Mouse (Mus musculus) midbrain, embryonic 13.5 days (tissue): ENCODE results near the gene Nfia. TPM values are rescaled to one million over a fixed set of nuclear protein-coding genes. Genes with fewer than 3 reads are reported as not detected.

Source experiments
- ATAC-seq: fragments of 200-750 bp; cut with Nextera tagmentation; 2 replicates; pipeline ENCODE4 v1.8.0; 2017; ENCODE audit warnings: mild to moderate bottlenecking, moderate TSS enrichment, moderate library complexity
- H3K27ac ChIP-seq: fragments of 300-500 bp; sonication (generic); 2 replicates; pipeline ENCODE4 v1.5.1; 2015; ENCODE audit warnings: inconsistent platforms, mild to moderate bottlenecking, moderate library complexity
- H3K27me3 ChIP-seq: fragments of 300-500 bp; sonication (generic); 2 replicates; pipeline ENCODE4 v1.6.1; 2015; ENCODE audit warnings: mild to moderate bottlenecking, inconsistent platforms
- H3K36me3 ChIP-seq: fragments of 300-500 bp; sonication (generic); 2 replicates; pipeline ENCODE4 v1.6.1; 2015; ENCODE audit warnings: mild to moderate bottlenecking, inconsistent platforms
- H3K4me1 ChIP-seq: fragments of 300-500 bp; sonication (generic); replicated peaks from 2 replicates; pipeline ENCODE4 v1.6.1; 2015; ENCODE audit warnings: inconsistent platforms
- H3K4me2 ChIP-seq: fragments of 300-500 bp; sonication (generic); replicated peaks from 2 replicates; pipeline ENCODE4 v1.6.1; 2015; ENCODE audit warnings: moderate library complexity, mild to moderate bottlenecking, inconsistent platforms
- H3K4me3 ChIP-seq: fragments of 300-500 bp; sonication (generic); replicated peaks from 2 replicates; pipeline ENCODE4 v1.5.1; 2015; ENCODE audit warnings: mild to moderate bottlenecking, inconsistent platforms
- H3K9ac ChIP-seq: fragments of 300-500 bp; sonication (generic); replicated peaks from 2 replicates; pipeline ENCODE4 v1.6.1; 2015; ENCODE audit warnings: mild to moderate bottlenecking, inconsistent platforms
- H3K9me3 ChIP-seq: fragments of 300-500 bp; sonication (generic); 2 replicates; pipeline ENCODE4 v1.6.1; 2016; ENCODE audit warnings: mild to moderate bottlenecking, inconsistent platforms
- WGBS: fragments of 180-500 bp; shearing (Covaris S2); methylation state at CpG from one replicate; pipeline ENCODE4 v1.1.7; 2015; 5-methylcytosine and 5-hydroxymethylcytosine counted together
- polyA plus RNA-seq: library from polyadenylated mRNA; unstranded; fragments of >200 nt; fragmentation: Nextera tagmentation; extraction: Ambion mirVana; gene quantifications from 2 replicates; pipeline ENCODE4 v1.2.1, GENCODE M21; 2015

The Nfia gene
- polyA plus RNA-seq, 1 experiment from 2014 or later = 36.2 TPM

DNA sequence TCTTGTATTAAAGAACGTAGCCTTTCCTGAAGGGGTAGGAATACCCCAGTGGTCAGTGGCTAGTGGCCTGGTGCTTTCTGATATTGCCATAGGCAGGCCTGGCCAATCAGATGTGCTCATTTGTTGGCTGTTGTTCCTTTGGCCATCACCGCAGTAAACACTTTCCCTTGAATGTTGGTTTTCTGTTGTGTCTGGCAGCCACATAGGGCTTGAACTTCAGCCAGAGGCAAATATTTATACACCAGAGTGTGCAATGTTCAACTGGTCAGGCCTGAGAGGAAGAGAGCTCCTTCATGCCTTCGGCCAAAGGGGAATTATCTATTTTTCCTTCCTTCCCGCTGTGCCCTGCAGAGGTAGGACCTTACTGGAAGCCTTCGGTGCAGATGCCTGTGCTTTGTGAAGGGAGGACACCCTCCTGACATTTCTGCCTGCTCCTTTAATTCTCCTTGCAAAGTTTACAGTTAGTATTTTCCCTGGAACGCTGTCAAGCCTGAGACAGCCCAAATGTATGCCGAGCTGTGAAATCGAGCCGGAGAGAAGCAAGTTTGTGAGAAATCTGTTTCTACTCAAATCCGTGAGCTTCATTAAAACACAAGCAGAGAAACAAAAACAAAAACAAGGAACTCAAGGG, 95.9 kb downstream of the Nfia start:
- H3K4me3 ChIP-seq = no peak overlapping the region
- no peak overlapping the region for H3K9ac ChIP-seq
- 82% methylated on average over 10 of the region's 10 CpGs for WGBS
- no peaks in the 10 kb centered on the region for H3K9me3 ChIP-seq
- H3K27me3 ChIP-seq = no peaks in the 10 kb centered on the region
- peaks cover 60% of the 10 kb centered on the region for H3K4me1 ChIP-seq
- H3K36me3 ChIP-seq = no peaks in the 10 kb centered on the region
- ATAC-seq = no peak
- H3K4me2 ChIP-seq = peak overlapping the region; percentile 28
- H3K27ac ChIP-seq = peak overlapping the region; percentile 73

DNA sequence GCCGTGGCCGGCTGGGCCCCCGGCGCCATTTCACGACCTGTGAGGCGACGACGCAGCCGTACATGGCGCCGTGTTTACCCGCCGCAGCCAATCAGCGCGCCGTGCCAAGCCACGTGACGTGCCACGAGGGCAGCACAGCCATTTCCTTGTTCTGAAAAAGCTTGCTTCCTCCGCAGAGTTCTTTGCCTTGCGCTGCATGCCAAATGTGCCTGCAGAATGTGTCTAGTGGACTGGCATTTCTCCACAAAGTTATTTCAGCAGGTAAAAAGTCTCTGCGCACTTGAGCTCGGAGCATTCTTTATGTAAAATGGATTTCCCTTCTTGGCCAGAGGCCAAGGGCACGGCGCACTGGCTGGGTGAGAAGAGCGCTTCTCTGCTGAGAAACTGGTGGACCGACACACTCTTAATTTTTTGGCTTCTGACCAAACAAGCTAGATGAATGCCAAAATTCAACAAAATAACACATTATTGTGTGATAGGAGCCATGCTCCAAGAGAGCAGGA, 96.5 kb downstream of the Nfia start:
- no peaks in the 10 kb centered on the region for H3K36me3 ChIP-seq
- ATAC-seq = peak; percentile 77
- no peaks in the 10 kb centered on the region for H3K27me3 ChIP-seq
- H3K4me1 ChIP-seq = peaks cover 61% of the 10 kb centered on the region
- no peak overlapping the region for H3K9ac ChIP-seq
- peak overlapping the region; percentile 73 for H3K27ac ChIP-seq
- H3K9me3 ChIP-seq = no peaks in the 10 kb centered on the region
- peak overlapping the region; percentile 22 for H3K4me3 ChIP-seq
- H3K4me2 ChIP-seq = peak overlapping the region; percentile 28
- 71% methylated on average over 27 of the region's 27 CpGs for WGBS

DNA sequence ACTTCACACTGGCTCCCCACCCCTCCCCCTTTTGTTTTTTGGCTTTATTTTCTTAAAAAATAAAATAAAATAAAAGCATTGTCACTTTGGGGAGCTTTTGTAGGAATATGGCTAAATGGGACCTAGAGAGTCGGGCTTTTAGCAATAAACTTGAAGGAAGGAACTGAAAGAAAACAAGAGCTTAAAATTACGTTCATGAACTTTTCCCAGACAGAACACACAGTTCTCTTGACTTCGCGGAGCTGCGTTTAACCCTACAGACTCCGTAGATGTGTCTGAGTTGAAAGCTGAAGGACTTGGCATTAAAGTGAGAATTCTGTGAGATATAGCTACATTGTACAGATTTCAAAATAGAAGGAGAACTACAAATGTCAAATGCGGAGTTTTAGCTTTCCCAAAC, 96.9 kb downstream of the Nfia start:
- 65% methylated on average over 7 of the region's 7 CpGs for WGBS
- H3K9me3 ChIP-seq = no peaks in the 10 kb centered on the region
- peaks cover 66% of the 10 kb centered on the region for H3K4me1 ChIP-seq
- no peak for ATAC-seq
- peak overlapping the region; percentile 73 for H3K27ac ChIP-seq
- H3K4me2 ChIP-seq = peak overlapping the region; percentile 28
- no peak overlapping the region for H3K9ac ChIP-seq
- no peaks in the 10 kb centered on the region for H3K27me3 ChIP-seq
- no peaks in the 10 kb centered on the region for H3K36me3 ChIP-seq
- no peak overlapping the region for H3K4me3 ChIP-seq

DNA sequence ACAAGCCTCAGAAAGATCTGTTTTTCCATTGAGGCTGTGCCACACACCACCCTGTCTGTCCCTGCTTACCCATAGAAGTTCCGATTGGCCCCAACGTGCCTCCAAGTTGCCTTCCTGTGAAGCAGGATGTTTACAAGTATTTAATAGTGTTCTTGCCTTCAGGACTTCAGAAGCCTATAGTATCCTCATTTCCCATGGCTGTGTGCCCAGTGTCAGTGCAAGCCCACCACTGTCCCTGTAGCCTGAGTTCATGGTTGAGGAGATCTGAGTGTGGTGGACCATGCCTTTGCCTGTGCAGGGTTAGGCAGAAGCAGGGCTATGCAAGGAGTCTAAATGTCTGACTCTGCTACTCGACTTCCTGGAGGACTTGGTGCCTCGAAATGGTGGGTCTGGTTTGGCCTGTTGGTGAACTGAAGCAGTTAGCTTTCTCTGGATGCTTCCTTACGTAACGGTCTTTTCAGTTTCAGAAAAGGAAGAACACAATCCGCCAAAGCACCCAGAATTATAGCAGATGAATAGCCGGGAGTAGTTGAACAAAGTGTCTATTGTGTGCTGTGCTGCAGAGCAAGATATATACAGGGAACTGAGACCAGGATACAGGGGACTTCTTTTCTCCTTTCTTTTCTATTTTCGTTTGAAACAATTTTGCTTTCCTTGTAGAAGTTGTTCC, 99.4 kb downstream of the Nfia start:
- Histone ChIP-seq H3K27ac (0 out of 2 replicates have a peak overlapping the region, but pooled peaks have one; percentile 40), H3K27me3 (no peaks in the 10 kb centered on the region), H3K4me2 (no peak overlapping the region), H3K9ac (no peak overlapping the region), H3K36me3 (no peaks in the 10 kb centered on the region), H3K9me3 (no peaks in the 10 kb centered on the region), H3K4me1 (peaks cover 58% of the 10 kb centered on the region), H3K4me3 (no peak overlapping the region)
- no peak; the same call in 1 of the 2 replicates for ATAC-seq
- WGBS = 45% methylated on average over 9 of the region's 9 CpGs

DNA sequence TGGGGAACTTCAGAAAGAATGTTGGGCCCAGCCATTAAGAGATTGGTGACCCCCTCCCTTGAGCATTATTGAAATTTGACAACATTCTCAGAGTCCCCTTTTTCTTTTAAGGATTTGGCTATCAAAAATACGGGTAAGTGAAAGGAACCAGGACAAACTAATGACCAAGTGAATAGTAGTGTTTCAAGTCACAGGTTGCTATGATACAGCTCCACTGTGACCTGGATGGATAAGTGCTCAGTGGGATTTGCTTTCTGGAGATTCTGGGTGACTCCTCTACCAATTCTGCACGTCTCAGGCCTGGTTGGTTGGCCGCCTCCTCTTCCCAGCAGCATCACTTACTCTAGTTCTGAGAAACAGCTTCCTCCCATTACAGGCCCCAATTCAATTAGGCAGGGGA, 102.4 kb downstream of the Nfia start:
- H3K36me3 ChIP-seq = no peaks in the 10 kb centered on the region
- H3K9me3 ChIP-seq = no peaks in the 10 kb centered on the region
- no peak overlapping the region for H3K9ac ChIP-seq
- peaks cover 46% of the 10 kb centered on the region for H3K4me1 ChIP-seq
- 25% methylated on average over 3 of the region's 3 CpGs for WGBS
- H3K4me2 ChIP-seq = no peak overlapping the region
- H3K4me3 ChIP-seq = no peak overlapping the region
- peak; percentile 68; the same call in 1 of the 2 replicates for ATAC-seq
- H3K27me3 ChIP-seq = no peaks in the 10 kb centered on the region
- H3K27ac ChIP-seq = no peak overlapping the region

DNA sequence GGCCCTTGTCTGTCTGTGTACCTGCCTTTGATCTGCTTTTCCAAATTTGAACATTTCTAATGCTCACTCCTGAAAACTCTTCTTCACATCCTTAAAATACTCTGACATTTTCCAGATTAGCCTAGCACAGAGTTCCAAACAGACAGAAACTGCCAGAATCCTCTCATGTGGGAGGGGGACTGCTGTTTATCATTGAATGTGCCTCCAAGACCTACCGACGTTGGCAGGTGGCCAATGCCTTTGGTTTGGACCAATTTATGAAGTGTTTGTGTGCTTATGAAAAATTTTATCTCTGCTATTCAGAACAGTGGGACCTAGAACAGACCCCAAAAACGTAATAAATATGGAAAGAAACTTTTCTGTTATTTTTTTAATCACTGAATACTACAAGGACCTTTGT, 103.4 kb downstream of the Nfia start:
- Histone ChIP-seq H3K4me2 (no peak overlapping the region), H3K27ac (no peak overlapping the region), H3K9me3 (no peaks in the 10 kb centered on the region), H3K27me3 (no peaks in the 10 kb centered on the region), H3K36me3 (no peaks in the 10 kb centered on the region), H3K4me1 (peaks cover 50% of the 10 kb centered on the region), H3K9ac (no peak overlapping the region), H3K4me3 (no peak overlapping the region)
- WGBS = 74% methylated on average over 3 of the region's 3 CpGs
- no peak for ATAC-seq

DNA sequence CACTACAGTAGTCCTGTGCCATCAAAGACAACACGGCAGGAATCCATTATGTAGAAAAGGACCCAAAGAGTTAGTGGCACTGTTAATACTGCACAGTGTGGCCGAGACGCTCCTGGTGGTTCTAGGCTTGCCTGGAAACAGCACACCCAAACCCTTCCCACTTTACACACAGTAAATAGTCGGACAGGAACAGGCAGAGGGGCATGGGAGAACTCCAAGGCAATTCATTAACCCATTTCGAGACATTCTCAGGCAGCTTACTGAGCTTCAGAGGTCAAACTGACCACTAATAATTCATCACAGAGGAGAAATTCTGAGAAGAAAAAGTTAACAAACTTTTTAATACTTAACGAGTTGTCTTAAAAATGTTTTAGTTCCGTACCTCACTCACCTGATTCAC, 107.2 kb downstream of the Nfia start:
- 80% methylated on average over 7 of the region's 7 CpGs for WGBS
- no peaks in the 10 kb centered on the region for H3K27me3 ChIP-seq

DNA sequence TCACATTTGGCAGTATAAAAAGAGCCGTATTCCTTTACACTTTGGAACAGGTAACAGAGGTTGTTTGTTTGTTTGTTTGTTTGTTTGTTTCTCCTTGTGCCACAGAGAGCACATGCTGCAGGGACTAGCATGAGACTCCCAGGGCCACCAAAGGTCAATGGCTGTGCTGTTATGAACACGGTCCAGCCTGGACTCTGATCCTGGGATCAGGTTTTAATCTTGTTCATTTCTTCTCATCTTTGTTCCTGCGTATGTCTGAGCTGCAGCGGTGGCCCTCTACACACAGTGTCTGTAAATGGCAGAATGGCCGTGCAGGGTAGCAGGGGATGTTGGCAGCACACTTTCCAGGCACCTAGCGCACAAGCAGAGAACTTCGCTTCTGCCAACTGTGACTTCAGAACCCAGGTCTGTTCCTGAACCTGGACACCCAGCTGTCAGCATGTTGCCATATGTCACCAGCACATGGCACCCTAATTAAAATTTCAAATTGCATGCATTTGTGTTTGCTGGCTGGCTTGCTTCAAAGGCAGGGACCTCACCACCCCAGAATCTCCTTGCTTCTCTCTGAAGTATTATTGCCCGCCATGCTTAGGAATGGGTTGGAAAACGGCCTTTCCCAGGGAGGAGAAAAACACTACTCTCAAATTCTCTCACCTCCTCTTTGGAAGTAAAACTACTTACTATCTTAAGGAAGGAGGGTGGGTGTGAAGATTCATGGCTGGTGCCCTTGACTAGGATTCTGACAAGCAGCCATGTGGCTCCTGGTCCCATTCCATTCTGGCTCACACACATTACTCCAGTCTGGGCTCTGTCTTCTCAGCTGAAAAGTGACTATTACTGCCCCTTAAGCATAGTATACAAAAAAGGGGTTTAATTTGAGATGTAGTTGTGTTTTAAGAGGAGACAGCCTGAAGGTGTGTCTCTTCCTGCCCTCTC, 107.9 kb downstream of the Nfia start:
- 57% methylated on average over 9 of the region's 9 CpGs for WGBS
- Histone ChIP-seq H3K4me1 (peaks cover 16% of the 10 kb centered on the region), H3K9me3 (no peaks in the 10 kb centered on the region), H3K27ac (peak overlapping the region; percentile 7; the same call in 1 of the 2 replicates), H3K9ac (no peak overlapping the region), H3K4me2 (no peak overlapping the region), H3K36me3 (no peaks in the 10 kb centered on the region), H3K27me3 (no peaks in the 10 kb centered on the region), H3K4me3 (no peak overlapping the region)
- 0 out of 2 replicates have a peak, but pooled peaks have one; percentile 58 for ATAC-seq

More for the DNA sequence above, 107.2 kb downstream of the Nfia start:
- Histone ChIP-seq H3K9ac (no peak overlapping the region), H3K4me3 (no peak overlapping the region), H3K9me3 (no peaks in the 10 kb centered on the region), H3K27ac (no peak overlapping the region), H3K4me2 (no peak overlapping the region), H3K36me3 (no peaks in the 10 kb centered on the region), H3K4me1 (peaks cover 21% of the 10 kb centered on the region)
- no peak for ATAC-seq

DNA sequence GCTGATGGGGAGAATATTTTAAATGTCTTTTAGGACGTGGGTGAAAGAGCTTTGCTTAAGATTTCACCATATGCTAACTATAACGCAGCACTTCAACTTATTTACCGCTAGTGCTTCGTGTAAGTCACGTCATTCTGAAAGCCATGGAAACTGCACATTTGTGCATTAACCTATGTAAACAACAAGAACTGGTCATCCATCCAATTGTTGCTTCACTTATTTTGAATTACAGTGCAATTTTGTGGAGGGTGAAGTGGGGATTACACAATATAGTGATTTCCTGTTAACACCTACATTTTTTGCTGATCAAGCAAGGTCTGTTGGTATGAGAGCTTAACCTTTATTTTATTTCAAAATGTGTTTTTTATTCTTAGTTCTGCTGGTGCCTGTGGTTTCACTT, 113.0 kb downstream of the Nfia start:
- no peak overlapping the region for H3K27ac ChIP-seq
- H3K9me3 ChIP-seq = no peaks in the 10 kb centered on the region
- no peak overlapping the region for H3K4me3 ChIP-seq
- no peak for ATAC-seq
- H3K27me3 ChIP-seq = no peaks in the 10 kb centered on the region
- peaks cover 4% of the 10 kb centered on the region for H3K4me1 ChIP-seq
- H3K9ac ChIP-seq = no peak overlapping the region
- WGBS = 91% methylated on average over 5 of the region's 5 CpGs
- H3K4me2 ChIP-seq = no peak overlapping the region
- H3K36me3 ChIP-seq = no peaks in the 10 kb centered on the region

DNA sequence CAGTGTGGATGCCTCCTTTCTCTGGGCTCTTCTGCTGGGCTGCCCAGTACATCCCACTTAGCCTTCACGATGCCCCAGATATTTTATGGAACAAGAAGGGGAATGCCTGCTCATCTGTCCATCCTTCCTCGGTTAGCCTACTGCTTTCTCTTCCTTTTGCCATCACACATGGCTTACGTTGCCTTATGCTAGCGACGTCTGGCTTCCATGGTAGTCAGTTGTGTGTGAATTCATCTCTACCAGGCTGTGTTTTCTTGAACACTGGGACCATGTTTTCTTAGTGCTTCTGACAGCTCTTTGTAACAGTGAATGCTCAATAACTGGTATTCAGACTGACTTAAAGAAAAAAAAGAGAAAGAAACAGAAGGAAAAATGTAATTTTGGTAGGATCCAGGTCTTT, 113.7 kb downstream of the Nfia start:
- Histone ChIP-seq H3K4me1 (no peaks in the 10 kb centered on the region), H3K9ac (no peak overlapping the region), H3K9me3 (no peaks in the 10 kb centered on the region), H3K27ac (no peak overlapping the region), H3K4me3 (no peak overlapping the region), H3K36me3 (no peaks in the 10 kb centered on the region), H3K4me2 (no peak overlapping the region), H3K27me3 (no peaks in the 10 kb centered on the region)
- WGBS = 97% methylated on average over 5 of the region's 5 CpGs
- ATAC-seq = no peak

DNA sequence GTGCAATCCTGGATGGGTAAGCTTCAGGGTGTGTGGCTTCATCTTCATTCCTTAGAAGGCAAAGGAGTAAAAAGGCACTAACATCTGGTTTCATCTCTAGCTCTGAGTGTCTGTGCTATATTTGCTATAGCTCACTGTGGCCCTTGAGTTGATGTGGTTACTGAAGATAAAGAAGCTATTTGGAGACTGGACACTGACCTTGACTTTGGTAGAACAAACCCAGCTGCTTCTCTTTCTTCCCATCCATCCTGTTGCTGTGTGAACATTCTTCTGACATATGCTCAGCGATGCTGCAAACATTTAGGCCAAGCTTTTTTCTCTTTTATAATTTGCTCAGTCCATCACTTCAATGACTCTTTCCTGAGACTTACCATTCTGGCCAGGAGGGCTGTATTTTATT, 114.7 kb downstream of the Nfia start:
- H3K36me3 ChIP-seq = no peaks in the 10 kb centered on the region
- no peak overlapping the region for H3K27ac ChIP-seq
- WGBS = 92% methylated on average over 1 of the region's 1 CpGs
- no peak overlapping the region for H3K4me2 ChIP-seq
- ATAC-seq = no peak
- no peak overlapping the region for H3K9ac ChIP-seq
- H3K9me3 ChIP-seq = no peaks in the 10 kb centered on the region
- no peaks in the 10 kb centered on the region for H3K27me3 ChIP-seq
- H3K4me1 ChIP-seq = no peaks in the 10 kb centered on the region
- H3K4me3 ChIP-seq = no peak overlapping the region

DNA sequence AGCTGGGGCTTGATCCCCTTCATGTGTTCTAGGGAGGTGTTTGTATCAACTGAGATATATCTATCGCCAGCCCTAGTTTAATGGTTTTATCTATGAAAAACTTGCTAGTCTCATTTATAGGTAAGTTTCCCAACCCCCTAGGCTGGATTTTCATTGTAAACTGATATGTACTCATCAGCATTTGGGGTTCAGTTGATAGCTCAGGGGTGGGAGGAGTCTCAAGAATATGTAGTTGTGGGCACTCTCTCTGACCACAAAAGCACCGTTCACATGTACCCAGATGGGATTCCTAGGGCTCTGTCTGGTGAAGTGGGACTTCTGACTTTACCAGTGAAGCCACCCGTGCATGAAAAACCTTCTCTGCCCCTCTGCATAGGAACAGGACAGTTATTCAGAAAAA, 118.5 kb downstream of the Nfia start:
- Histone ChIP-seq H3K4me3 (no peak overlapping the region), H3K4me1 (no peaks in the 10 kb centered on the region; the same call in 1 of the 2 replicates), H3K27me3 (no peaks in the 10 kb centered on the region), H3K27ac (no peak overlapping the region), H3K9ac (no peak overlapping the region), H3K9me3 (no peaks in the 10 kb centered on the region), H3K36me3 (no peaks in the 10 kb centered on the region), H3K4me2 (no peak overlapping the region)
- 83% methylated on average over 3 of the region's 3 CpGs for WGBS
- no peak for ATAC-seq
